Mouse (Mus musculus): ENCODE measurements around the gene 2010111I01Rik. TPM values are rescaled to one million over a fixed set of nuclear protein-coding genes. Genes with fewer than 3 reads are reported as not detected.
A peak's percentile ranks its signal among the peaks of the same experiment; 100 is the strongest.
"Not testable (repeated sequence)": the region's sequence is repeated elsewhere in the genome, so short reads cannot be mapped to it uniquely, and the experiment has no call there.

The 2010111I01Rik gene
- polyA plus RNA-seq, 1 experiment, result not detected

DNA sequence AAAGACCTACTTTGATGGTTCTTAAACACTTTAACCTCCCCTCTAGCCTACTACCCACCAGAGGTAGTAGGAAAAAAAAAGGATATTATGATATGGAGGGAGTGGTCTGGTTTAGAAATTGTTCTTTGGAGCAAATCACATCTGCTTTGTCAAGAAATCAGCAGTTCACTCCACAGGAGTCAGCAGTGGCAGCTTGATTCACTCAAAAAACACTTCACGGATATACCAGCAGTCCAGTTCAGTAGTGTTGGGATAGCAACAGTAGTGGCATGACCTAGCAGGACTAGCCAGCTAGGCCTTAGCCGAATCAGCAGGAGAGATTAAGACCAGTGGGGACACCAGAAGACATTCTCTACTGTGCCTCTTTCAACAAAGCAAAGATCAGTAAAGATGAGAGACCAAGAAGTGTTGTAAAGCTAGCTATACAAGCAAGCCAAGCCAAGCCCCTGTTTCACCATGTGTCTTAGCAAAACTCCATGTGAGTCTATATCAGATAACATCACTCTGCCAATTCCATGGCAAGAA is 110.7 kb downstream of the 2010111I01Rik start:
- WGBS, result 98% methylated on average over 2 of the region's 2 CpGs
- no peak overlapping the region for H3K4me3 ChIP-seq (ENCODE audit: insufficient read depth, low read depth, low read length)
- H3K4me1 ChIP-seq (ENCODE audit: control insufficient read depth, insufficient read depth, low read length), result peaks cover 7% of the 10 kb centered on the region; the same call in 1 of the 2 replicates
- H3K27ac ChIP-seq (ENCODE audit: insufficient read depth, low read depth, low read length), result no peak overlapping the region
- no peak for TF ChIP-seq POLR2A (IDR thresholded peaks at IDR 0.05; ENCODE audit: insufficient read depth, low read depth, low read length)
- TF ChIP-seq CTCF (IDR thresholded peaks at IDR 0.05; ENCODE audit: insufficient read depth, low read depth, low read length), result no peak

DNA sequence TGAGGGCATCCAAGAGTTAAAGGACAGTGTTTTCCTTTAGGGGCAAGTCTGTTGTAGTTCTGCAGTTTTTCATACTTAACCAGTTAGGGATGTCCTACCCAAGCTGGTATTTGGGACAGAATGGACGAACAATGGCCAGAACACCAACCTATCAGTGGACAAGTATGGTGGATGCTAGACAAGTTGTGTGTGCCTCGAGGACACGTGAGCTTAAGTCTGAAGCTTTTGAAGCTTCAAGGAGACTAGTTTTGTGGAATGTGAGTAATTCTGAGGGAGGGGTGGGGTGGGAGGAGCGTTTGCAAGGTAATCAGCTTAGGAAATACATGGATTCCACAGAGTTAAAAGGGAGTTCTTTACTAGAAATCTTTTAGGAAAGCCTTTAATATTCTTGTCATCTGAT is 115.5 kb downstream of the 2010111I01Rik start:
- no peak for TF ChIP-seq POLR2A (IDR thresholded peaks at IDR 0.05; ENCODE audit: insufficient read depth, low read depth, low read length)
- no peak for TF ChIP-seq CTCF (IDR thresholded peaks at IDR 0.05; ENCODE audit: insufficient read depth, low read depth, low read length)
- WGBS, result 58% methylated on average over 4 of the region's 4 CpGs
- Histone ChIP-seq H3K4me1 (ENCODE audit: control insufficient read depth, insufficient read depth, low read length) (0 out of 2 replicates have a peak, but pooled peaks cover 4% of the 10 kb centered on the region), H3K4me3 (ENCODE audit: insufficient read depth, low read depth, low read length) (no peak overlapping the region), H3K27ac (ENCODE audit: insufficient read depth, low read depth, low read length) (no peak overlapping the region)

DNA sequence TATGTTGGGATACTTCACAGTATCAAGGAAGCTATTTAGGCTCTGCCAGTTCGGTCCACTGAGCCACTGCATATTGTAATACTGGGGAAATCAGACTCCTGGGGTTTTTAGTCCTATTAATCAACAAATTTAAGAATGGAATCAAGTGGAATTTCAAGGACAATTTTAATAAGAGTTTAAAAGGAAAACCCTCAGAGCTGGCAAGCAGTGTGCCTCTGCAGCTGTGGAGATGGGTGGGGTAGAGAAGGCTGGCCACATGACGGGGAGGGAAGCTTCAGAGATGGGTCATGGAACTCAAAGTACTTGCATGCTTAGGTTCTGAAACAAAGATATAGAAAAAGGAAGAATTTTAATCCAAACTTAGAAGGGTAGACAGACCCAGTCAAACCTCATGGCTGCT is 116.1 kb downstream of the 2010111I01Rik start:
- Histone ChIP-seq H3K27ac (ENCODE audit: insufficient read depth, low read depth, low read length) (no peak overlapping the region), H3K4me1 (ENCODE audit: control insufficient read depth, insufficient read depth, low read length) (0 out of 2 replicates have a peak, but pooled peaks cover 4% of the 10 kb centered on the region), H3K4me3 (ENCODE audit: insufficient read depth, low read depth, low read length) (no peak overlapping the region)
- 53% methylated on average over 2 of the region's 2 CpGs for WGBS
- TF ChIP-seq CTCF (IDR thresholded peaks at IDR 0.05; ENCODE audit: insufficient read depth, low read depth, low read length) (no peak), POLR2A (IDR thresholded peaks at IDR 0.05; ENCODE audit: insufficient read depth, low read depth, low read length) (no peak)

DNA sequence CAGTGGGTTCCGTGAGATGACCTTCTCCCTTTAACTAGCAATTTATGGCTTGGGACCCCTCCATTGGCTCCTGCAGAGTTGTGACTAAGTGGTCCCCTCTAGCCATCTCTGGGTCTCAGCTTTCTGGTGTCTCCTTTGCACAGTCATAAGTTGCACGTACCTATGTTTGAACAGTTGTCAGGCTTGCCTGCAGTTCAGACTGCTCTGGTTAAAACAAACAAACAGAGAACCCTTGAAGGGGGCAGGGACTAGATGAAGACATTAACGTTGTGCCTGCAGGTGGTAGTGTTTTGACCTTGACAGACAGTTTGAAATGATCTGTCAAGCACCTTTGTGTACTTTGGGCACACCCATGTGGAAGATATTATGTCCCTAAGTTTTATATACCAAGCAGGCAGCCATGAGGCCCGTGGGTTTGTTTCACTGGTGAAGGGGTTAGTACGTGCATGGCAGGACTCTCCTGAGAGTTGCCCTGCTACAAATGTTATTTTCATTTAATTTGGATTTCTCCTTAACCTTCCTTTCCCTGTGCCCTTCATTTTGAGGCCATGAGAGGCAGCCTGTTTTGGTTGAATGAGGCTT is 118.0 kb downstream of the 2010111I01Rik start:
- no peak for TF ChIP-seq POLR2A (IDR thresholded peaks at IDR 0.05; ENCODE audit: insufficient read depth, low read depth, low read length)
- no peak for TF ChIP-seq CTCF (IDR thresholded peaks at IDR 0.05; ENCODE audit: insufficient read depth, low read depth, low read length)
- Histone ChIP-seq H3K27ac (ENCODE audit: insufficient read depth, low read depth, low read length) (no peak overlapping the region), H3K4me3 (ENCODE audit: insufficient read depth, low read depth, low read length) (no peak overlapping the region), H3K4me1 (ENCODE audit: control insufficient read depth, insufficient read depth, low read length) (0 out of 2 replicates have a peak, but pooled peaks cover 5% of the 10 kb centered on the region)
- WGBS, result 89% methylated on average over 5 of the region's 5 CpGs

DNA sequence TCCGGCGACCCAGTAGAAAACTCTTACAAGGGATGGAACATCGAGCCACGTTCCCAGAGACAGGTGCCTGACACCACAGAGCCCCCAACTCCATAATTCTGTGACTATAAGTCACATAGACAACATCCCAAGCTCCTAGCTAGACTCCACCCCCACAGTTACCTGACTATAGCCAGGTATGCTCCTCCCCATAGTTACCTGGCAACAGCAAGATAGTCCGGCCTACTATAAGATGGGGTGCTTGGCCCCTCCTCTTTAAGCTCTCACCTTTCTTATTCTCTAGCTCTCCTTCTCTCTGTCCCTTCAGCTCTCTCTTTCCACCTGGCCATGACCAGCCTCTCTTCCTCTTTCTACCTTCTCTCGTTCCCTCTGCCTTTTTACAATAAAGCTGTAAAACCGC is 118.4 kb downstream of the 2010111I01Rik start:
- not testable (repeated sequence) for H3K4me1 ChIP-seq (ENCODE audit: control insufficient read depth, insufficient read depth, low read length); H3K4me3 ChIP-seq (ENCODE audit: insufficient read depth, low read depth, low read length); H3K27ac ChIP-seq (ENCODE audit: insufficient read depth, low read depth, low read length)
- WGBS, result 96% methylated on average over 7 of the region's 7 CpGs

DNA sequence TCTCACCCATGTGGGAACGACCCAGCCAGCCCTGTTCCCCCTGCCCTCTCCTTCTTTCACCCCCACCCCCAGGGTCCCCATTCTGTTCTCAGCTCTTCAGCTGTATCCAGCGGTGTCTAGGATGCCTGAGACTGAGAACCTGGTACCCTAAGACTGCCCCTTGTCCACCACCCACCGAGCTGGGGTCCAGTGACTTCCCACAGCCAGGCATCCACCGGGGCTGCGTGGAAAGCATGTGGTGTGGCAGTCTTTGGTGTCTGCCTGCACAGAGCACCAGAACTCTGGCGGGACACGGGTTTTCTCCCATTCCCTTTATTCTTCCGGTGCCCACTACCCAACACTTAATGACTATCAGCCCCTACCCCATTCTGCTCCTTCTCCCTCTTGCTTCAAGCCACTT is 119.0 kb downstream of the 2010111I01Rik start:
- Histone ChIP-seq H3K4me1 (ENCODE audit: control insufficient read depth, insufficient read depth, low read length) (peaks cover 8% of the 10 kb centered on the region; the same call in 1 of the 2 replicates), H3K27ac (ENCODE audit: insufficient read depth, low read depth, low read length) (no peak overlapping the region), H3K4me3 (ENCODE audit: insufficient read depth, low read depth, low read length) (no peak overlapping the region)
- TF ChIP-seq POLR2A (IDR thresholded peaks at IDR 0.05; ENCODE audit: insufficient read depth, low read depth, low read length), result no peak
- no peak for TF ChIP-seq CTCF (IDR thresholded peaks at IDR 0.05; ENCODE audit: insufficient read depth, low read depth, low read length)
- WGBS, result 86% methylated on average over 8 of the region's 8 CpGs

DNA sequence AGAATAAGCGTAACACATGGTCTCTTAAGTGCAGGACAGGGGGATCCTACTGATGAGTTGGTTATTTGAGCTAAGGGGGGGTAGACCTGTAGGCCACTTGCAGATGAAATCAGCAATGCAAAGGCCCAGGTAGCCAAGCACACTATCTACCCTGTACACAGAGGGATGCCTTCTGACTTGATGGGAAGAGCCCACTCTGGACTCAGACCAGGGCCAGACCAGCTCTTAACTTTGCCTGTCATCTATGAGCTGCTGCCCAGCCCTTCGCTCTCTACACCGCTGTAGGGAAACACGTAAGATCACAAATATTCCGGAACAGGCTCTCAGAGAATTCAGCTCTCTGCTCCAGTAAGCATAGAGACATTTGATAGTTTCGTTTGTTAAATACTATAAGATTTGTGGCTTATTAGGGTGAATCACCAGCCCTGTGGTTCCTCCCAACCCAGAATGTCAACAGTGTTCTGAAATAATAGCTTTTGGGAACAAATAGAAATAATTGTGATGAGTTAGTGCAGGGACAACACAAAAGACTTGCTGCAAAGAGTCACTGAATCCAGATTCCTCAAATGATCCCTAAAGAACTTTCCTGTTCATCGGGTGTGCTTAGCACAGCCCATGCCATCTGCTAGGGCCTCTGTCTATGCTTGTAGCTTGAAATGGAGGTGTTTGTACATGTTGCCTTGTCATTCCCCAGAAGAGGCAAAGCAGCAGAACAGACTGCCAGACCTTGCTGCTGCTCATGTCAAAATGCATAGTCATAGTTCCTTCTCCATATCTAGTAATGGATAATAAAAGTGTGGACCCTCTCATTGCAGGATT is 123.4 kb downstream of the 2010111I01Rik start:
- peaks cover 6% of the 10 kb centered on the region for H3K4me1 ChIP-seq (ENCODE audit: control insufficient read depth, insufficient read depth, low read length)
- TF ChIP-seq CTCF (IDR thresholded peaks at IDR 0.05; ENCODE audit: insufficient read depth, low read depth, low read length), result no peak
- TF ChIP-seq POLR2A (IDR thresholded peaks at IDR 0.05; ENCODE audit: insufficient read depth, low read depth, low read length), result no peak
- H3K4me3 ChIP-seq (ENCODE audit: insufficient read depth, low read depth, low read length), result no peak overlapping the region
- WGBS, result 56% methylated on average over 7 of the region's 7 CpGs
- H3K27ac ChIP-seq (ENCODE audit: insufficient read depth, low read depth, low read length), result peak overlapping the region; percentile 51; the same call in 1 of the 2 replicates

DNA sequence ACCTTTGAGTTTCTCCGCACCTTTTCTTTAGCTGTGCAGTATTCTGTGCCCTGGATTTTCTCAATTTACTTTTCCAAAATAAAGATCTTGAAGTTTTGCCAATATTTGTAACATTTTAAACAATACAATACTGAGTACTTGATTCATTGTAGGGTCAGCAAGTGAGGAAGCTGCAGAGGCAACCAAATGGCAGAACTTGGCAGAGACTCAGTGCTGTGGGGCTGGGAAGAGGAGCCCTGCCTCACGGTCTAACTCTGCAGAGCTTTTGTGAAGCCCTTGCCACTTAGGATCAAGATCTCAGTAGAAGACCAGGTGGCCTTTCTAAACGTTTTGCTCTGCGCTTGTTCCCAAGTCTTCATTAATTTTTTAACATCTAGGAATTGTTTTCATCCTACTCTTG is 124.8 kb downstream of the 2010111I01Rik start:
- no peak overlapping the region for H3K4me3 ChIP-seq (ENCODE audit: insufficient read depth, low read depth, low read length)
- WGBS, result 58% methylated on average over 4 of the region's 4 CpGs
- H3K4me1 ChIP-seq (ENCODE audit: control insufficient read depth, insufficient read depth, low read length), result peaks cover 9% of the 10 kb centered on the region
- TF ChIP-seq CTCF (IDR thresholded peaks at IDR 0.05; ENCODE audit: insufficient read depth, low read depth, low read length) (no peak), POLR2A (IDR thresholded peaks at IDR 0.05; ENCODE audit: insufficient read depth, low read depth, low read length) (no peak)
- no peak overlapping the region for H3K27ac ChIP-seq (ENCODE audit: insufficient read depth, low read depth, low read length)

DNA sequence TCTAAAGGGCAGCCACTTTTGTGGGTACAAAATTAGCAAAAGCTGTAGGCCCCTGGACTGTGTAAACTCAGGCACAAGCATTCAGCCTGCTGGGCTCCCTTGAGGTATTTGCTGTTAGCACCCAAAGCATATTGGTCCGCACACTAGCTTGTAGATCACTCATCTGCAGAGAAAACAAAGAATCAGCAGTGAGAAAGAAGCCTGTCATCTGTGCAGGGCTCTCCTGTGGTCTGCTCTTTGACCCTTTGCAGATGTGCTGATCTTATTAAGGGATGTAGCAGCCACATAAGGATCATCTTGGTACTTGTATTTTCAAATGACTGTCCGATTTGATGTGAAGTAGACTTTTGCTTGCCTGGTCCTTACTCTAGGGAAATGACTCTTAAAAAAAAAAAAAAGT is 126.6 kb downstream of the 2010111I01Rik start:
- Histone ChIP-seq H3K27ac (ENCODE audit: insufficient read depth, low read depth, low read length) (no peak overlapping the region), H3K4me3 (ENCODE audit: insufficient read depth, low read depth, low read length) (no peak overlapping the region), H3K4me1 (ENCODE audit: control insufficient read depth, insufficient read depth, low read length) (peaks cover 13% of the 10 kb centered on the region)
- no peak for TF ChIP-seq CTCF (IDR thresholded peaks at IDR 0.05; ENCODE audit: insufficient read depth, low read depth, low read length)
- no peak for TF ChIP-seq POLR2A (IDR thresholded peaks at IDR 0.05; ENCODE audit: insufficient read depth, low read depth, low read length)
- 94% methylated on average over 2 of the region's 2 CpGs for WGBS
